Mouse (Mus musculus) liver, adult 10 weeks (tissue): ENCODE data around the gene Gm4513. TPM values are rescaled to one million over a fixed set of nuclear protein-coding genes. Genes with fewer than 3 reads are reported as not detected.

ENCODE experiments used
- polyA plus RNA-seq: library from polyadenylated mRNA; stranded (reverse); fragments of 350-450 nt; fragmentation: Illumina TruSeq; extraction: RNeasy Lipid Tissue Mini Kit (QIAGEN cat#74804); gene quantifications from one replicate; pipeline ENCODE4 v1.2.3, GENCODE M21; 2014; ENCODE audit warnings: low read depth, low replicate concordance

Gene Gm4513
- polyA plus RNA-seq = not detected

GRCm38 (mm10) chr7:20598921-20599320 is at the start of gene Gm4513:
Gene Gm4513, minus strand, starts transcription at chr7:20599021.

GRCm38 (mm10) chr7:20576141-20576540 is 22.7 kb downstream of the Gm4513 start, which contains the start of gene Gm4141:
Gene Gm4141, minus strand, starts transcription at chr7:20576241.

GRCm38 (mm10) chr7:20545657-20546056 is 53.2 kb downstream of the Gm4513 start, which contains the start of gene Gm5726:
Gene Gm5726, minus strand, starts transcription at chr7:20545757.

Other genes starting within 250 kb of the Gm4513 start
- not detected for gene Gm5728, start 223.6 kb downstream of the Gm4513 start, polyA plus RNA-seq
- gene Vmn1r100, start 181.1 kb downstream of the Gm4513 start, polyA plus RNA-seq = not detected
- gene Vmn1r101, start 156.4 kb downstream of the Gm4513 start, polyA plus RNA-seq = not detected
- gene Gm10670, start 124.1 kb downstream of the Gm4513 start, polyA plus RNA-seq = not detected
- not detected for gene Vmn1r103, start 88.5 kb downstream of the Gm4513 start, polyA plus RNA-seq
- not detected for gene Vmn1r104, start 65.2 kb downstream of the Gm4513 start, polyA plus RNA-seq
- not detected for gene Gm5726, start 53.3 kb downstream of the Gm4513 start, polyA plus RNA-seq
- gene Gm4141, start 22.8 kb downstream of the Gm4513 start, polyA plus RNA-seq = not detected
- not detected for gene Vmn1r107, start 69.9 kb upstream of the Gm4513 start, polyA plus RNA-seq
- not detected for gene Vmn1r111, start 104.2 kb upstream of the Gm4513 start, polyA plus RNA-seq
- gene Gm10668, start 131.6 kb upstream of the Gm4513 start, polyA plus RNA-seq = not detected
- gene Vmn1r112, start 172.2 kb upstream of the Gm4513 start, polyA plus RNA-seq = not detected
- gene Vmn1r113, start 188.3 kb upstream of the Gm4513 start, polyA plus RNA-seq = not detected
- gene Vmn1r114, start 213.2 kb upstream of the Gm4513 start, polyA plus RNA-seq = not detected
- gene Vmn1r115, start 246.0 kb upstream of the Gm4513 start, polyA plus RNA-seq = not detected